Mouse (Mus musculus): ENCODE results near the gene Cog5. TPM values are rescaled to one million over a fixed set of nuclear protein-coding genes. Genes with fewer than 3 reads are reported as not detected.

The Cog5 gene
- polyA plus RNA-seq, 1 experiment from 2014 or later = 38.0 TPM

DNA sequence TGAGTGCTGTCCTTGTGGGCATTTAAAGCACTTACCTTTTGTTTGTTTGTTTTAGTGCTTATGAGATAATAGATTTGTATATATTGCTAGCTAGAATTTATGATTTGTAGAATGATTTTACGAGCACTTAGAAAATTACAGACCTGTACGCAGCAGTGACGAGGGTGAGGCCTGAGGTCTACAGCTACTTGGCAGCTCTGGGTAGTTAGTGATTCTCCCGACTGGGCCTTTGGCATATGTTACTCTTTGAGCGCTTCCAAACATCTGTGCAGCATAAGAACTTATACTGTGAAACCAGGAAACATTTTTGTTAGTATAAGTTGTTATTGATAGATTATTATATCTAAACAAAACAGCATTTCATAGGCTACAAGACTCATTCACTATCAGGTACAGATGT is 46.7 kb downstream of the Cog5 start:
- H3K4me2 ChIP-seq (replicated peaks) = no peak overlapping the region
- H3K27ac ChIP-seq = 0 out of 2 replicates have a peak overlapping the region, but pooled peaks have one; percentile 14
- ATAC-seq (ENCODE audit: low FRiP score) (no peak), DNase-seq (ENCODE audit: low spot score) (no peak)
- no peaks in the 10 kb centered on the region for H3K36me3 ChIP-seq (replicated peaks; ENCODE audit: control insufficient read depth, insufficient read depth)
- no peaks in the 10 kb centered on the region for H3K27me3 ChIP-seq (ENCODE audit: control insufficient read depth, insufficient read depth, low read length)
- 76% methylated on average over 5 of the region's 5 CpGs for WGBS
- H3K9ac ChIP-seq = no peak overlapping the region
- no peaks in the 10 kb centered on the region for H3K4me1 ChIP-seq (replicated peaks; ENCODE audit: control insufficient read depth, insufficient read depth, low read length)
- no peak overlapping the region for H3K4me3 ChIP-seq (replicated peaks; ENCODE audit: low read length)
- peaks cover 5% of the 10 kb centered on the region for H3K9me3 ChIP-seq (ENCODE audit: control insufficient read depth, low read length)

DNA sequence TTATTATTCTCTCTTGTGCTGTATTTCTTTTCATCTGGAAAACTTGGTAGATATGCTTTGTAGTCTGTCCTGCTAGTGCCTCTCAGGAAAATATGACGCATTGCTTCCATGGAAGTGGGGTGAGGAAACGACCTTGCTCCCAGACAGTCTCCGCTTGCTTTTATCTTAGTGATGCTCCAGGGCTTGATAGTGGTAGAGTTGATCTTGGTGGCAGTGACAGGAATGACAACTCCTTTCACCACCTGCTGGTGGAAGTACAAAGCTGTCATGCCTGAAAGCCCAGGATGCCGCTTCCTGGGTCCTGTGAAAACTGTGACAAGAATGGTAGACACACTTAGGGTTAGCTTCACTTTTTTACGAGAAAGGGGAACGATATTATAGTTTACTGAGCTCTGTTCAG is 49.2 kb downstream of the Cog5 start:
- Histone ChIP-seq H3K27me3 (ENCODE audit: control insufficient read depth, insufficient read depth, low read length) (no peaks in the 10 kb centered on the region), H3K9ac (no peak overlapping the region), H3K36me3 (replicated peaks; ENCODE audit: control insufficient read depth, insufficient read depth) (peaks cover 4% of the 10 kb centered on the region; the same call in 1 of the 2 replicates), H3K4me3 (replicated peaks; ENCODE audit: low read length) (no peak overlapping the region), H3K4me1 (replicated peaks; ENCODE audit: control insufficient read depth, insufficient read depth, low read length) (peaks cover 3% of the 10 kb centered on the region; the same call in 1 of the 2 replicates), H3K4me2 (replicated peaks) (no peak overlapping the region), H3K9me3 (ENCODE audit: control insufficient read depth, low read length) (no peaks in the 10 kb centered on the region), H3K27ac (no peak overlapping the region)
- no peak for DNase-seq (ENCODE audit: low spot score)
- ATAC-seq (ENCODE audit: low FRiP score) = no peak
- 66% methylated on average over 6 of the region's 6 CpGs for WGBS

DNA sequence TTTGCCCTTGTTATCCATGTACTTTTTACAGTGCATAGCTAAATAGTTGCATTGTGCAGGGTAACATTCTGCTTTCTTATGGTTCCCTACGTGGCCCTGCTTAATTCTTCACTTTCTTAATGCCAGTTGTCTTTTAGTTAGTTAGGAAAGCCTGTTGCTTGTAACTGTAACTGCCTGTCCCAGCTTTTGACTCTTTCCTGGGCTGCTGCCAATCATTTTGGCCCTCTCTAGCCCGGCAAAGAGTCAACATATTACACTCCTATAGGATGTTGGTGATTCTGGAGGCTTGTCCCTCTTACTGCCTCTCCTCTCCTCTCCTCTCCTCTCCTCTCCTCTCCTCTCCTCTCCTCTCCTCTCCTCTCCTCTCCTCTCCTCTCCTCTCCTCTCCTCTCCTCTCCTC is 51.5 kb downstream of the Cog5 start:
- Histone ChIP-seq H3K4me3 (replicated peaks; ENCODE audit: low read length) (no peak overlapping the region), H3K9me3 (ENCODE audit: control insufficient read depth, low read length) (no peaks in the 10 kb centered on the region), H3K9ac (no peak overlapping the region), H3K27me3 (ENCODE audit: control insufficient read depth, insufficient read depth, low read length) (no peaks in the 10 kb centered on the region), H3K27ac (no peak overlapping the region), H3K36me3 (replicated peaks; ENCODE audit: control insufficient read depth, insufficient read depth) (peaks cover 10% of the 10 kb centered on the region; the same call in 1 of the 2 replicates), H3K4me1 (replicated peaks; ENCODE audit: control insufficient read depth, insufficient read depth, low read length) (peaks cover 21% of the 10 kb centered on the region; the same call in 1 of the 2 replicates), H3K4me2 (replicated peaks) (no peak overlapping the region)
- 65% methylated on average over 2 of the region's 2 CpGs for WGBS
- DNase-seq (ENCODE audit: low spot score) (no peak), ATAC-seq (ENCODE audit: low FRiP score) (no peak)

DNA sequence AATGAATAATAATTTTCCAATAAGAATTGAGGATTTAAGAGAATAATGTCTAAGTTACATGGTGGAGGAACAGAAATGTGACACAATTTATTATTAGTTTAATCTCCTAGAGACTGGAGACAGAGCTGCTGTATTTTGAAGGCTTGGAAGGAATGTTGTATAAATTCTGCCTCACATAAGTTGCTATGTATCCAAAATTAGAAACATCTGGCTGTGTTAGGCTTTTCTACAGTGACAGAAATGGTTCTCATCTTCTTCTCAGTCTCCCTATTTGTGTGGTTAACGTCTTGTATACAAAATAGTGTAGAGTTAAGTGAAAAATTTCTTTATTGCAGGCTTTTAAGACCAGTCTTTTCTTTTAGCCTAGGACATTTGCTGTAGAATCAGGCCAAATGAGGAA is 52.9 kb downstream of the Cog5 start:
- H3K4me1 ChIP-seq (replicated peaks; ENCODE audit: control insufficient read depth, insufficient read depth, low read length) = peaks cover 21% of the 10 kb centered on the region; the same call in 1 of the 2 replicates
- no peaks in the 10 kb centered on the region for H3K27me3 ChIP-seq (ENCODE audit: control insufficient read depth, insufficient read depth, low read length)
- no peak overlapping the region for H3K4me3 ChIP-seq (replicated peaks; ENCODE audit: low read length)
- ATAC-seq (ENCODE audit: low FRiP score) = no peak
- no peak for DNase-seq (ENCODE audit: low spot score)
- no peaks in the 10 kb centered on the region for H3K9me3 ChIP-seq (ENCODE audit: control insufficient read depth, low read length)
- no peak overlapping the region for H3K9ac ChIP-seq
- WGBS = 89% methylated on average over 1 of the region's 1 CpGs
- H3K4me2 ChIP-seq (replicated peaks) = no peak overlapping the region
- H3K27ac ChIP-seq = no peak overlapping the region
- H3K36me3 ChIP-seq (replicated peaks; ENCODE audit: control insufficient read depth, insufficient read depth) = peaks cover 10% of the 10 kb centered on the region; the same call in 1 of the 2 replicates

DNA sequence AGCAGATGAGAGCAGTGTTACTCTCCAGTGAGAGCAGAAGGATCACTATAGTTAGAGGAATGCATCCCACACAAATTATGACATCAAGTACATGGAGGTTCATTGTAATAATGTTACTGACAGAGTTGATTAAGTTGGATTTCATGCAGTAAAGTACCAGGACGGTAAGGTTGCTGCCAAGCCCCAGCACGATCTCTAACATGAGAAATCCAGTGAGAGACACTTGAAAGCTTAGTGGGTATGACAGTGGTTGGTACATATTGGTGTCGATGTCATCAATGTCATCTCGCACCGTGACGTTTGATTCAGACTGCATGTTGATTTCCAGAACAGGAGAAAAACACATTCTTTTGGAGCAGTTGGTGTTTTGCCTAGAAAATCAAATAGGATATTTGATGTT is 55.0 kb downstream of the Cog5 start:
- H3K9ac ChIP-seq = no peak overlapping the region
- ATAC-seq (ENCODE audit: low FRiP score) = no peak
- 64% methylated on average over 6 of the region's 6 CpGs for WGBS

DNA sequence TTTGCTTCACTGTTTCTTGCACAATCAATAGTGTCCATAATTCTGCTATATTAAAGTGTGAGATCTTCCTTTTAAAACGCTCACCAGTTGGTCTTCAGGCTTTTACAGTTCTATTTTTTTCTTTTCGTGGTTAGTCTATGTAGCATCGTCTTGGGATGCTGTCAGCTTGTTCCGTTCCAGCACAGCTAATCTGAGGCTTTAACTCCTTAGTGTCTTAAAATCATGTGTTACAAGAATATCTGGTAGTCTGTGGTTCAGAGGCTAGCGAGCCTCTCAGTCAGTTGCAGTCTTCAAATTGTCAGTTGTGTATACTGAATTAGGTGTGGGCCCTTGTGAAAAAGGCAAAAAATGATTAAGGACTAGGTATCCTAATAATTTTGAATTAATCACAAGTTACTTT is 57.6 kb downstream of the Cog5 start:
- peak; percentile 66 for DNase-seq (ENCODE audit: low spot score)
- no peaks in the 10 kb centered on the region for H3K27me3 ChIP-seq (ENCODE audit: control insufficient read depth, insufficient read depth, low read length)
- peak overlapping the region; percentile 67 for H3K9ac ChIP-seq
- peaks cover 10% of the 10 kb centered on the region; the same call in 1 of the 2 replicates for H3K36me3 ChIP-seq (replicated peaks; ENCODE audit: control insufficient read depth, insufficient read depth)
- H3K27ac ChIP-seq = peak overlapping the region; percentile 84
- H3K9me3 ChIP-seq (ENCODE audit: control insufficient read depth, low read length) = no peaks in the 10 kb centered on the region
- WGBS = 20% methylated on average over 5 of the region's 5 CpGs
- H3K4me1 ChIP-seq (replicated peaks; ENCODE audit: control insufficient read depth, insufficient read depth, low read length) = peaks cover 21% of the 10 kb centered on the region; the same call in 1 of the 2 replicates
- 0 out of 2 replicates have a peak, but pooled peaks have one; percentile 54 for ATAC-seq (ENCODE audit: low FRiP score)
- peak overlapping the region; percentile 74 for H3K4me2 ChIP-seq (replicated peaks)
- peak overlapping the region; percentile 56 for H3K4me3 ChIP-seq (replicated peaks; ENCODE audit: low read length)

More for the DNA sequence above, 55.0 kb downstream of the Cog5 start:
- peaks cover 21% of the 10 kb centered on the region; the same call in 1 of the 2 replicates for H3K4me1 ChIP-seq (replicated peaks; ENCODE audit: control insufficient read depth, insufficient read depth, low read length)
- no peak for DNase-seq (ENCODE audit: low spot score)
- H3K36me3 ChIP-seq (replicated peaks; ENCODE audit: control insufficient read depth, insufficient read depth) = peaks cover 10% of the 10 kb centered on the region; the same call in 1 of the 2 replicates
- H3K4me2 ChIP-seq (replicated peaks) = peak overlapping the region; percentile 65
- no peak overlapping the region for H3K27ac ChIP-seq
- no peaks in the 10 kb centered on the region for H3K27me3 ChIP-seq (ENCODE audit: control insufficient read depth, insufficient read depth, low read length)
- peak overlapping the region; percentile 27 for H3K4me3 ChIP-seq (replicated peaks; ENCODE audit: low read length)
- H3K9me3 ChIP-seq (ENCODE audit: control insufficient read depth, low read length) = no peaks in the 10 kb centered on the region

DNA sequence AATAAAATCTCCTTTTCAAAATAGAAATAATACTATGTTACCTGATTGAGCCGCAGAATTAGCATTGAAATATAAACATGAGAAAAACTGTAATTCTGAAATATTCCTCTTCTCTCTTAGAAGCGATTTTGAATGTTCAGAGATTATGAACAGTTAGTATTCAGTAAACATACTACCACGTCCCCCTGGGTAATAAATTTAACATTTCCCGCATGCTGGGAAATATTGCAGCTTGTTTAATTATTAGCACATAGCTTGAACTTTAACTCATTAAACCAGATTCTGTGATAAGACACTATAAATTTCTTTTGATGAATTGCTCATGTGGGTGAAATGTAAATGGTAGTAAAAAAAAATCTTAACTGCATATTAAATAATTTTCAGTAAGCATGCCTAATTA is 58.1 kb downstream of the Cog5 start:
- peak overlapping the region; percentile 74 for H3K4me2 ChIP-seq (replicated peaks)
- H3K4me1 ChIP-seq (replicated peaks; ENCODE audit: control insufficient read depth, insufficient read depth, low read length) = peaks cover 21% of the 10 kb centered on the region; the same call in 1 of the 2 replicates
- H3K9me3 ChIP-seq (ENCODE audit: control insufficient read depth, low read length) = no peaks in the 10 kb centered on the region
- peak overlapping the region; percentile 84 for H3K27ac ChIP-seq
- H3K9ac ChIP-seq = peak overlapping the region; percentile 67
- WGBS = 50% methylated on average over 4 of the region's 4 CpGs
- DNase-seq (ENCODE audit: low spot score) (peak; percentile 40), ATAC-seq (ENCODE audit: low FRiP score) (no peak)
- peak overlapping the region; percentile 56 for H3K4me3 ChIP-seq (replicated peaks; ENCODE audit: low read length)
- peaks cover 10% of the 10 kb centered on the region; the same call in 1 of the 2 replicates for H3K36me3 ChIP-seq (replicated peaks; ENCODE audit: control insufficient read depth, insufficient read depth)
- no peaks in the 10 kb centered on the region for H3K27me3 ChIP-seq (ENCODE audit: control insufficient read depth, insufficient read depth, low read length)

DNA sequence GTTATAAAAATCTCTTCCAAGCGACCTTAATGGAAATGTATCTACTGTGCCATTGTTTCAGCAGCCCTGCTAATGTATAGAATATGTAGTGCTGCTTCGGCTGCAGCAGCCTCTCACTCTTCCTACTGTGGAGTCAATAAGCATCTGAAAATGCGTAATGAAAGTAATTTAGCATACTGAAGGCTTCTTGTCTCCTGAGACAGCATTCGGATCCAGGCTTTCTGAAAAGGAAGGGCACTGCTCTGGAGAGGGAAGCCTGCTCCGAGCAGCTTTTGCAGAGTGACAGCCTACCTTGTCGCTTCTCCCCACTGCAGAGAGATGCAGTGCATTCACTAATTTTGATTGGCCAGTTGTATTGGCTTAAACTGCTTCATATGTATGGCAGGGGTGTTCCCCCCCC is 58.9 kb downstream of the Cog5 start, which contains the start of gene Gpr22:
TSS of gene Gpr22 (minus strand) at position 348 of the 400 bp plus-strand sequence.
- DNase-seq (ENCODE audit: low spot score) (peak; percentile 77), ATAC-seq (ENCODE audit: low FRiP score) (peak; percentile 94)
- Histone ChIP-seq H3K9ac (peak within 1 kb of the TSS; percentile 84), H3K9me3 (ENCODE audit: control insufficient read depth, low read length) (no peaks in the 10 kb centered on the region), H3K4me3 (replicated peaks; ENCODE audit: low read length) (peak within 1 kb of the TSS; percentile 56), H3K4me2 (replicated peaks) (peak within 1 kb of the TSS; percentile 74), H3K4me1 (replicated peaks; ENCODE audit: control insufficient read depth, insufficient read depth, low read length) (peaks cover 21% of the 10 kb centered on the region; the same call in 1 of the 2 replicates), H3K36me3 (replicated peaks; ENCODE audit: control insufficient read depth, insufficient read depth) (peaks cover 10% of the 10 kb centered on the region; the same call in 1 of the 2 replicates), H3K27me3 (ENCODE audit: control insufficient read depth, insufficient read depth, low read length) (no peaks in the 10 kb centered on the region), H3K27ac (peak within 1 kb of the TSS; percentile 93)
- WGBS = 6% methylated on average over 6 of the region's 6 CpGs

DNA sequence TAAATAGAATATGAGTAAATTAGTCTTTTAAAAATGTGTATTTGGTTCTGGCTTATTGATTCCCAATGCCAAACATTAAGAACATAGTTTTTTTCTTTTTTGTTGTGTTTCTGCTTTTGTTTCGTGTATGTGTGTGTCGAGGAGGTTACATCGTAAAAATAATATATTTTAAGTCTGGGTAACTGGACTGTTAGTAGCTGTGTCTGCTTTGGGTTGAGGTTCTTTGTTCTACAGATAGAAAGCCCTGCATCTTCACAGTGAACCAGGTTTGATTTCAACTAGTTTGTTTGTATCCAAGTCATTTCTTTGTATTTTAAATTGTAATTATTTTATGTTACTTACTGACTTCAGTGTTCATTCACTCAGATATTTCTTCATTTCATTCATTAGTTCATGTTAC is 59.4 kb downstream of the Cog5 start:
- peak overlapping the region; percentile 93 for H3K27ac ChIP-seq
- no peaks in the 10 kb centered on the region for H3K27me3 ChIP-seq (ENCODE audit: control insufficient read depth, insufficient read depth, low read length)
- peak overlapping the region; percentile 74 for H3K4me2 ChIP-seq (replicated peaks)
- peak overlapping the region; percentile 84 for H3K9ac ChIP-seq
- DNase-seq (ENCODE audit: low spot score) (no peak), ATAC-seq (ENCODE audit: low FRiP score) (no peak)
- H3K4me1 ChIP-seq (replicated peaks; ENCODE audit: control insufficient read depth, insufficient read depth, low read length) = peaks cover 16% of the 10 kb centered on the region; the same call in 1 of the 2 replicates
- peak overlapping the region; percentile 56 for H3K4me3 ChIP-seq (replicated peaks; ENCODE audit: low read length)
- 73% methylated on average over 3 of the region's 3 CpGs for WGBS
- H3K9me3 ChIP-seq (ENCODE audit: control insufficient read depth, low read length) = no peaks in the 10 kb centered on the region
- peaks cover 5% of the 10 kb centered on the region; the same call in 1 of the 2 replicates for H3K36me3 ChIP-seq (replicated peaks; ENCODE audit: control insufficient read depth, insufficient read depth)

All from hindbrain, embryonic 14.5 days (tissue).